Mouse (Mus musculus) midbrain, embryonic 13.5 days (tissue): ENCODE measurements around the gene Tmem130. TPM values are rescaled to one million over a fixed set of nuclear protein-coding genes. Genes with fewer than 3 reads are reported as not detected.

ENCODE experiments used
- ATAC-seq: fragments of 200-750 bp; cut with Nextera tagmentation; 2 replicates; pipeline ENCODE4 v1.8.0; 2017; ENCODE audit warnings: mild to moderate bottlenecking, moderate TSS enrichment, moderate library complexity
- H3K27ac ChIP-seq: fragments of 300-500 bp; sonication (generic); 2 replicates; pipeline ENCODE4 v1.5.1; 2015; ENCODE audit warnings: inconsistent platforms, mild to moderate bottlenecking, moderate library complexity
- H3K27me3 ChIP-seq: fragments of 300-500 bp; sonication (generic); 2 replicates; pipeline ENCODE4 v1.6.1; 2015; ENCODE audit warnings: mild to moderate bottlenecking, inconsistent platforms
- H3K36me3 ChIP-seq: fragments of 300-500 bp; sonication (generic); 2 replicates; pipeline ENCODE4 v1.6.1; 2015; ENCODE audit warnings: mild to moderate bottlenecking, inconsistent platforms
- H3K4me1 ChIP-seq: fragments of 300-500 bp; sonication (generic); replicated peaks from 2 replicates; pipeline ENCODE4 v1.6.1; 2015; ENCODE audit warnings: inconsistent platforms
- H3K4me2 ChIP-seq: fragments of 300-500 bp; sonication (generic); replicated peaks from 2 replicates; pipeline ENCODE4 v1.6.1; 2015; ENCODE audit warnings: moderate library complexity, mild to moderate bottlenecking, inconsistent platforms
- H3K4me3 ChIP-seq: fragments of 300-500 bp; sonication (generic); replicated peaks from 2 replicates; pipeline ENCODE4 v1.5.1; 2015; ENCODE audit warnings: mild to moderate bottlenecking, inconsistent platforms
- H3K9ac ChIP-seq: fragments of 300-500 bp; sonication (generic); replicated peaks from 2 replicates; pipeline ENCODE4 v1.6.1; 2015; ENCODE audit warnings: mild to moderate bottlenecking, inconsistent platforms
- H3K9me3 ChIP-seq: fragments of 300-500 bp; sonication (generic); 2 replicates; pipeline ENCODE4 v1.6.1; 2016; ENCODE audit warnings: mild to moderate bottlenecking, inconsistent platforms
- WGBS: fragments of 180-500 bp; shearing (Covaris S2); methylation state at CpG from one replicate; pipeline ENCODE4 v1.1.7; 2015; 5-methylcytosine and 5-hydroxymethylcytosine counted together
- polyA plus RNA-seq: library from polyadenylated mRNA; unstranded; fragments of >200 nt; fragmentation: Nextera tagmentation; extraction: Ambion mirVana; gene quantifications from 2 replicates; pipeline ENCODE4 v1.2.1, GENCODE M21; 2015

The Tmem130 gene
- polyA plus RNA-seq, 1 experiment from 2014 or later, result 202 TPM

DNA sequence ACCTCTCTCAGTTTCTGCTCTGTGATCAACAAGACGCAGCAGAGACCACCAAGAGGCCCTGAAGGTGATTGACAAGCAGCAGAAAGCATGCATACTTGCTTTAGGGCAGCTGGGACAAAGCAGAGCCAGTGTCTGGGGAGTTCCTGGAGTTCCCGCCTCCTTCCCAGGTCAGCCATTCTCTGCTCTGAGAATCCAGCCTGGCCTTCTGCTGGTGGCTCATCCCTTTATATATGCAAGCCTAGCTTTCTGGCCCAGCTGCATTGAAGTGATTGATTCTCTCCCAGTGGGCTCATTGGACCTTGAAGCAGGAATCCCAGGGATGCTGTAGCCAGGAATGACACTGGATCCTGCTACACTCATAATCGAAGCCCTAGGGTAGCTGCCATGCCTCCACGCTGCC is 70.2 kb downstream of the Tmem130 start:
- peak overlapping the region; percentile 42; the same call in 1 of the 2 replicates for H3K27ac ChIP-seq

GRCm38 (mm10) chr5:144688371-144688770 is 73.2 kb downstream of the Tmem130 start:
- no peaks in the 10 kb centered on the region for H3K36me3 ChIP-seq
- H3K4me1 ChIP-seq, result peaks cover 10% of the 10 kb centered on the region
- no peaks in the 10 kb centered on the region for H3K27me3 ChIP-seq
- H3K27ac ChIP-seq, result no peak overlapping the region; the same call in 1 of the 2 replicates
- H3K4me3 ChIP-seq, result no peak overlapping the region
- no peak overlapping the region for H3K4me2 ChIP-seq
- WGBS, result 71% methylated on average over 4 of the region's 4 CpGs
- H3K9ac ChIP-seq, result no peak overlapping the region
- ATAC-seq, result no peak
- H3K9me3 ChIP-seq, result no peaks in the 10 kb centered on the region

More for the DNA sequence above, 70.2 kb downstream of the Tmem130 start:
- Histone ChIP-seq H3K36me3 (no peaks in the 10 kb centered on the region), H3K27me3 (no peaks in the 10 kb centered on the region), H3K4me2 (no peak overlapping the region), H3K9ac (no peak overlapping the region), H3K4me3 (no peak overlapping the region), H3K9me3 (no peaks in the 10 kb centered on the region), H3K4me1 (peaks cover 23% of the 10 kb centered on the region)
- WGBS, result 28% methylated on average over 4 of the region's 4 CpGs
- ATAC-seq, result peak; percentile 34

Other genes starting within 250 kb of the Tmem130 start
- 2.4 and 3.0 TPM in 2 replicates for gene Nptx2, start 215.9 kb downstream of the Tmem130 start, polyA plus RNA-seq
- gene Trrap, start 5.9 kb upstream of the Tmem130 start, polyA plus RNA-seq, result 84.6 and 94.4 TPM in 2 replicates
- gene Smurf1, start 204.0 kb upstream of the Tmem130 start, polyA plus RNA-seq, result 26.9 and 32.2 TPM in 2 replicates